Mouse (Mus musculus) frontal cortex, postnatal 25 days (tissue): ENCODE results near the gene Selenoo.
A peak's percentile ranks its signal among the peaks of the same experiment; 100 is the strongest.

Experiments used
- DNase-seq, 2 experiments: peaks; one replicate each; pipeline ENCODE4 v3.0.0; 2022; ENCODE audit warnings: low spot score in 2 of 2

Selenoo gene

GRCm38 (mm10) chr15:89125351-89125750 lies 36.5 kb downstream of the Selenoo start:
- DNase-seq, result no peak

- DNase-seq, result no peak
Measured at GRCm38 (mm10) chr15:89126622-89127021, 37.7 kb downstream of the Selenoo start.

- no peak for DNase-seq
Measured at GRCm38 (mm10) chr15:89127364-89127940, 38.6 kb downstream of the Selenoo start.

GRCm38 (mm10) chr15:89128382-89129350 lies 39.8 kb downstream of the Selenoo start, which contains the start of gene Hdac10:
Hdac10 (minus strand) TSS chr15:89128700.
- DNase-seq, result peak; percentile 75 to 78

- DNase-seq, result no peak
Measured at GRCm38 (mm10) chr15:89130245-89130644, 41.4 kb downstream of the Selenoo start.

GRCm38 (mm10) chr15:89131316-89131715 lies 42.4 kb downstream of the Selenoo start:
- no peak for DNase-seq

GRCm38 (mm10) chr15:89136461-89137155 lies 47.7 kb downstream of the Selenoo start:
- DNase-seq, result no peak

- no peak for DNase-seq
Measured at GRCm38 (mm10) chr15:89137378-89138045, 48.6 kb downstream of the Selenoo start.

GRCm38 (mm10) chr15:89138046-89138405 lies 49.1 kb downstream of the Selenoo start:
- DNase-seq, result no peak

GRCm38 (mm10) chr15:89138531-89138930 lies 49.6 kb downstream of the Selenoo start:
- DNase-seq, result no peak

- peak in 1 of 2 experiments; percentile 61 for DNase-seq
Measured at GRCm38 (mm10) chr15:89140048-89140658, 51.3 kb downstream of the Selenoo start.

- DNase-seq, result no peak
Measured at GRCm38 (mm10) chr15:89140659-89141252, 51.9 kb downstream of the Selenoo start, which contains the start of gene Mapk12. Mapk12 (minus strand) TSS chr15:89140703.

- DNase-seq, result no peak
Measured at GRCm38 (mm10) chr15:89141443-89141842, 52.6 kb downstream of the Selenoo start.

- DNase-seq, result no peak
Measured at GRCm38 (mm10) chr15:89141905-89142304, 53.0 kb downstream of the Selenoo start.

GRCm38 (mm10) chr15:89143134-89143533 lies 54.2 kb downstream of the Selenoo start:
- no peak for DNase-seq

- no peak for DNase-seq
Measured at GRCm38 (mm10) chr15:89144965-89145364, 56.1 kb downstream of the Selenoo start.

- DNase-seq, result no peak
Measured at GRCm38 (mm10) chr15:89145813-89146350, 57.0 kb downstream of the Selenoo start.

GRCm38 (mm10) chr15:89146537-89146936 lies 57.7 kb downstream of the Selenoo start:
- peak; percentile 46 to 50 for DNase-seq

GRCm38 (mm10) chr15:89147024-89147423 lies 58.1 kb downstream of the Selenoo start:
- DNase-seq, result no peak

- no peak for DNase-seq
Measured at GRCm38 (mm10) chr15:89147456-89147855, 58.6 kb downstream of the Selenoo start.

- no peak for DNase-seq
Measured at GRCm38 (mm10) chr15:89147895-89148294, 59.0 kb downstream of the Selenoo start.
